Mouse (Mus musculus): Measurements from ENCODE around the gene Magi2.

Gene Magi2

DNA sequence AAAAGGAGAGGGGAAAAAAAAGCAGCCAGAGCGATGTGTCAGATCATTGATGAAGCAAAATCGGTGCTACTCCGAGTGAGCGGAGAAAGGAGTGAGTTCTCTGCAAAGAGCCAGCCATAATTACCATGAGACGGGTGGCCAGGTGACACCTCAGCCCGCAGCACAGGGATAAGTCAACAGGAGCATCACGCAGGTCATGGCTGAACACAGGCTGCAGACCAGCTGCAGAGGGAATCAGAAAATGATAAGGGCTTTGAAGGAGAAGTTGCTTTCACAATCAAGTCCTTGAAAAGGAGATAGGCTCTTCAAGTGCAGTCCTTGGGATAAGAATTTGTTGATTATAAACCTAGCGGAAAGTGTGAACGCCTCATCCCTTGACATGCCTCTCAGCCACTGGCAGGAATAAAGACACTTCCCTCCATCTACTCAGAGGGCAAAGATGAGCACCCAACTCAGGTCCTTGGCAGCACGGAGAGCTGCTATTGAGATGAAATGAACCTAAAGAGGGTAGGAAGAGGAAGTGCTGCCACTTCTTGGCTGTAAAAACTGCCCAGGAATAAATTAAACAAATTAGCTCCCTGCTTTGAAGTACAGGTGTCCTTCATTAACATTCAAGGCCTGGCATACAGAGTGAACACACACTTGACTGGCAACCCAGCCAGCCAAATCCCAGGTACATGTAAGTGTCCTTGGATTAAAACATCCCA lies 1428.1 kb downstream of the Magi2 start:
- no peak for DNase-seq (ENCODE audit: low read depth, low spot score)

DNA sequence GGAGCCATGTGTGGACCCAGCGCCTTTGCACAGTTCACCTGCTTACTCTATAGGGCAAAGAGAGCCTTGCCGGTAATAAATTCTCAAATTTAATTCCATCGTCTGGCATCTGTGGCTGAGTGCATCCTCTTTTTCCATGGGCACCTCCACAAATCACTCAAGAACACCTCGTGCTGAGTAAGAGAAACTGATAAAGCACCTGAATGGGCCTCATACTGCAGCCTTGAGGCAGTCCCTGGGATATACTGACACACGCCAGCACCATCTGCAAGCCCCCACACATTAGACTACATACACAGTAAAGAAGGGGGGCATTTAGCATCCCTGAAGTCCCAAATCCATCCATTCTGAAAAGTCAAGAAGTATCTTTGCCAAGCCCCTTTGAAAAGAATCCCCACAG lies 1430.2 kb downstream of the Magi2 start:
- DNase-seq (ENCODE audit: low read depth, low spot score): no peak

DNA sequence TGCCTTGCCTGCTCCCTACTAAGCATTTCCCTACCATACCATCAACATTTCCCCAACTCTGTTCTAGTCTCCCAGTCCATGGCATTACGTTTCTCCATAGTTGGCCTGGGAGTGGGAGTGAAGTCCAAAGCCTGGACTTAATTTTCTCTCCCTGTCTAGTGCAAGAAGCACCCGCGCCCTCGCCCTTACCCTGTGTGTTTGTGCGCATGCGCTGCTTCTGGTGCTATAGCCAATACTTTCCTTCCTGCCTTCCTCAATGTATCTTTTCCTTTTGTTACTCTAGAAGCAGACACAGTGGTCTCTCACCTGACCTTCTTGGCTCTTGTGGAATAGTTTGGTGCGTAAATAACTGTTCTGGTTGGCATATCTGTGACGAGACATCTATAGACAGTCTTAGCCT lies 1440.8 kb downstream of the Magi2 start:
- no peak for DNase-seq (ENCODE audit: low read depth, low spot score)

DNA sequence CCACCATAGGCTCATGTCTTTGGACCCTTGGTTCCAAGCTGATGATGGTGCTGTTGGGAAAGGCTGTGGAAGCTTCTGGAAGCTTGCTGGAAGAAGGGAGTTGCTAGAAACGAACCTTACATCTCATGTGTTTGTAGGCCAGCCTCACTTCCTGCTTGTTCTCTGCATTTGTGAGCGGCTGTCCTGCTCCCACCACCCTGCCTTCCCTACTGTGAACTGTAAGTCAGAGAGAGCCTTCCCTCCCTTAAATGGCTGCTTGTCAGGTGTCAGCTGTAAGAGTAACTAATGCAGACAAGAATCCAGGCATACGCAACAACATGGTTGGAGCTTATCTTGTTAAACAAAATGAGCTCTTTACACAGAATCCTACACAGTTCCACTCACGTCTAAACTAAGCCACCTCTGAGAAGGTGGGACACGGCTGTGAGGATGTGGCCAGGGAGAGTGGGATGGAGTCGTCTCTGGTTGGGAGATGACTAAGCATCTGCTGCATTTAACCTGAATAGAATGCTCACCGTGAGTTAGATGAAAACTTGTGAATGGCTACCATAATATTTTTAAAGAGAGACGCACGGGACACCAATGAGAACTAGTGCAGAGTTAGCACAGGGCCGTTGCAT lies 1442.0 kb downstream of the Magi2 start:
- DNase-seq (ENCODE audit: low read depth, low spot score): no peak

DNA sequence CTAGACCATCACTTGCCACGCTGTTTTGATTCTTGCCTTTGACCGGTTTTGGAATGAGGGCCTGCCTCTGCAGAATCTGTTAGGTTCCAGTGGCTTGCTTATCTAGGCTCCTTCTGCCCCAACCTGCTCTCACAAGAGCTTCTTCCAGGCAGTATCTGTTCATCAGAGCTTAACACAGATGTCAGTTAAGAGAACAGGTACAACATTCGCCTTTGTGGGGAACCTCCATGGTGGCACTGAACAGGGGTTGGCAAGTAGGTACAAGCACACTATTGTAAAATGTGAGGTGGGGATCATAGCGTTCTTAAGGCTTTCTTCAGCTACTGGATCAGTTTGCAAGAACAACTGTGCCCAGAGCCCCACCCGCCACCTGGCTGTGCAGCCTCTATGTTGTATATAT lies 1442.6 kb downstream of the Magi2 start:
- DNase-seq (ENCODE audit: low read depth, low spot score): no peak

DNA sequence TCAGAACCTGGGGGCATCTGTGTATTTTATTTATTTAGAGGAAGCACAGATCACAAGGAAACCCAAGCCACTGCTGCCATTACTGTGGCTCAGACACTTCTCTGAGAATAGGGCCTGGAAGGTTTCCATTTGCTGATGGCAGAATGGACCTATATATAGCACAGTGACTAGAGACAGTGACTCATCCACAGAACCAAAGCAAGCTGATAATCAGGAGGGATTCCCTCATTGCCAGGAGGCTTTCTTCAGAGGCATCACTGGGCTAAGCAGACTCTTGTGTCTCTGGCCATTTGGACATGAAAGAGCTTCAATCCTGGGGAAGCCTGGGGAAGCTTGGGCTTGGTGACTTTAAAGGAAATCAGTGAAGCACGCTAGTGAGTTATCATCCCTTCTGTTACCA lies 1445.0 kb downstream of the Magi2 start:
- DNase-seq (ENCODE audit: low read depth, low spot score): no peak

DNA sequence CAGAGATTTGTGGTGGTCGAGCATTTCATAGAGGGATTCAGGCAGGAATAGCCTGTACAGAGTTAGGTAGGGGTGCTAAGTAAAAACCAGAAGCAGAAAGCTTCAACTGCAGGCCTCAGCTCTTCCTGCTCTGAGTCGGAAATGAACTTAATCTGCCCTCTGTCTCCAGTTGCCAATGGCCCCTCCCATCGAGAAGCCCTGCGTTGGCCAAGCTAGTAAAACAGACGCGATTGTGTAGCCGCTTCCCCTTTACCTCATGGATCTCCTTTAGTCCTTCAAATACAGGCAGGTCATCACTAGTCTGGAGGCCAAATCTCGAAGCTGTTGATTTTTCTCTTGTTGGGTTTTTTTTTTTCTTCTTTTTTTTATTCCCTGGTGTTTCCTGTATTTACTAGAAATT lies 1447.7 kb downstream of the Magi2 start:
- no peak for DNase-seq (ENCODE audit: low read depth, low spot score)

DNA sequence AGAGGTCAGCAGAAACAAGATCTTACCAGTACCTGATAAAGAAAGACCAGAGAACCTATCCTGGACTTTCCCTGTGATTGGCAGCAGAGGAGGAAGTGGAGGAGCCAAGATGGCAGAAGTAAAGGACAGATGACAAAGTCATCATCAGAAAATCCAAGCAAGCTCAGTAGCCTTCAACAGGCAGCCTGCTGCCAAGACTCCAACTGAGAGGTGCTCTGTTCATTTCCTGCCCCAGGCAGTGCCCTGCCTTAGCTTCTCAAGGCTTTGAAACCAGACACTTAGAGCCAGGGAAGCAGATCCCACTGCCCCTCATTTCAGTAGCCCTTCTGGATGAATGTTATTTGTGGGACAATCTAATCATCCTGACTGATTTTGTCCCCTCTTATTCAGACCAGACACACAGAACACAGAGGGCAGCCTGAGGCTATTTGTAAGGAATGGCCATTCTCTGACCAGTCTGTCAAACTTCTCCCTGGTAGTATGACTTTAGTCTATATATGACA lies 1448.4 kb downstream of the Magi2 start:
- DNase-seq (ENCODE audit: low read depth, low spot score): no peak

DNA sequence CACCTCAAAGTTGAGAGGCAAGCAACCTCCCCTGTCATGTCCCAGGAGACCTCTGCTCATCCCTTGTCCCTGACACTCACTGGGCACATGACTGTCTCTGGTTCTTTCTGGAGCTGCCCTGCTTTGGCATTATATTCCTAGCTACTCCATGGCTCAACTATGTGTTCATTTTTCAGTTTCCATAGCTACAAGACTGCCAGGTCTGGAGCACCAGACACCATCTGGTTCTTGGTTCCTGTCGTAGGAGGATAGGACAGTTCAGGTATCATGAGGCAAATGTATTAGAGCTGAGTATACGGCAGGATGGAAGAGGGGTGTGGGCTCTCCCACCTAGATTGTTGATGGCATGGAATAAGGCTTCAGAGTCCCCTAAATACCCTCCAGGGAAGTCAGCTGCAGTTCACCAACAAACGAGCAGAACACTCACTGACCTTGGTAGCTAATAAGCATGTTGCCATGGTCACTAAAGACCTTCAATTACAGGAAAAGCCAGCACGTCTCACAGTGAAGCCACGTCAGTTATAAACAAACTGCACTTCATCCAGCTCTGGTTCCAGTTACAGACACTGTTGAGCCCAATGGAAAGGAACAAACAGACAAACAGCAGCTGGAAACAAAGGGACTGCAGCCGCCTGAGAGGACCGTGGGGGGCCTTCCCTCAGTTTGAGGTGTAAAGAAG lies 1449.5 kb downstream of the Magi2 start:
- DNase-seq (ENCODE audit: low read depth, low spot score): no peak

DNA sequence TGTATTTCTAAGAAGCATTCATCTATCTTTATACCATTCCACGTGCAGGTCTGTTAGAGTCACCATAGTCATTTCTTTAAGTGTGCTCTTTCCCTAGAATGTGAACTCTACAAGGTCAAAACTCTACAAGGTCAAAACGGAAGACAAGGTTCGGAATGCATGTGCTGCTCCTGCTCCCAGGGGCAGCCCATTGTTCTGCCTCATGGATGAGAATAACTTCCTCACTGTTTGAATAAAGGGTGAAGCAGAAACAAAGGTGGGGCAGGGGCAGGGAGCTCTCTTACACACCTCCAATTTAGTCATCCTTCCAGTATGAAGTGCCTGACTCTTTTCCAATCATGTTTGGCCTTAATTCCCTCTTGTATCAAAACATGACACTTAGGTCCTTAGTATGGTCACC lies 1450.4 kb downstream of the Magi2 start:
- no peak for DNase-seq (ENCODE audit: low read depth, low spot score)

DNA sequence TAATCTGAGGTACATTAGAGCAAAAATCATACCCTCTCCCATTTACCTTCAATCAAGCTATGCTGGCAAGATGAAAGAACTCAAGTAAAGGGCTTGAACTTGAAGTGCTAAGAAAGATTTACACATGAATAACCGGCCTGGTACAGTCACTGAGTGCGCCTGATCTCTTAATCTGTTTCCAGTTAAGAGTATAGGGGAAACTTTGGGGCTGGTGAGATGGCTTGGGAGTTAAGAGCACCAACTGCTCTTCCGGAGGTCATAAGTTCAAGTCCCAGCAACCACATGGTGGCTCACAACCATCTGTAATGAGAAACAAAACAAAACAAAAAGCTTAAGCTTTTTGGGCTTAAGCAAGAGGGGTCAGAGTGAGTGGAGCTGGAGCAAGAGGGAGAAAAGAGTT lies 1451.7 kb downstream of the Magi2 start:
- no peak for DNase-seq (ENCODE audit: low read depth, low spot score)

DNA sequence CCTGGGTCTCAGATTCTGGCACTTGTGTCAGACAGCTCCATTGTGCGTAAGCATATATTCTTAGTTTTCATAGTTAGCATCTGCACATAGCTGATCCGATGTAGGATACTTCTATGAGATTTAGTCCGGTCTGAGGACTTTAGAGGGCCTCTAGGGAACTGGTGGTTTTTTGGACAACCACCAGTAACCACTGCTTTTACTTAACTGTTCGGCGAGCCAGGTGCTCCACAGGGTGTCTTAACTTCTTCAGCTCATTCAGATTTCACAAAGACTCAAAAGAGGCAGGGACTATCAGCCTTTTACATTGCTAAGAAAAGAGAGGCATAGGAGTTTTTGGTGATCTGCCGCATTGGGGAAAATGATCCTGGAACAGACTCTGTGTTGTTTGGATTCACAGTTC lies 1453.1 kb downstream of the Magi2 start:
- no peak for DNase-seq (ENCODE audit: low read depth, low spot score)

DNA sequence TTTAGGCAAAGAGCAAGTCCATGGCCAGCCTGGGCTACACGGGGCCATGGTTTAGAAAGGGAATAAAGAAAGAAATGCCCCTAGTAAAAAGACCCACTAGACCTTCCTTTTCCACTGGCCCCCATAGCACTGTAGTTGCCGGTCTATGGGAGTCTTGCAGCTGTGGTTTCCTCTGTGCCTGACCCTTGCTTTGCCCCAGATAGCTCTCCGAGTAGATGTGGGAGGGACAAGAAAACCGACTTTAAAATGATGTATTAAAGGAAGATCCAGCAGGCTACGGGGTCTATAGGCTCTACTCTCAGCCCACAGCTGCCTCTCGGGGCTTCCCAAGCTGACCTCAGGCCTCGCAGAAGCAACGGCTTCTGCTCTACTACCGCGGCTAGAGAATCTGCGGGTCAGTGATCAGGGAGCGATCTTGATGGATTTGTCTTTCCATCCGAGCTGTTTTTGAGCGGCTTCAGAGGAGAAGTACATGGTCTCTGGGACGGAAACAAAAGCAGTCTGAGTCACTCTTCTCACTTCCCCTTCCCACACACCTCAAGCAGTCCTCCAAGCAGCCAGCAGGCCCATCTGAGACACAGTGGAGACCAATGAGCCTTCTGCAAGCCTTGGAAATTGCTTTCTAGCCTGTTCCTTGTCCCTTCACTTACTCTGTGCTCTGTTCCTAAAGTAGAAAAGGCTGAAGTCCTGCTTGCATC lies 1454.1 kb downstream of the Magi2 start:
- DNase-seq (ENCODE audit: low read depth, low spot score): no peak

DNA sequence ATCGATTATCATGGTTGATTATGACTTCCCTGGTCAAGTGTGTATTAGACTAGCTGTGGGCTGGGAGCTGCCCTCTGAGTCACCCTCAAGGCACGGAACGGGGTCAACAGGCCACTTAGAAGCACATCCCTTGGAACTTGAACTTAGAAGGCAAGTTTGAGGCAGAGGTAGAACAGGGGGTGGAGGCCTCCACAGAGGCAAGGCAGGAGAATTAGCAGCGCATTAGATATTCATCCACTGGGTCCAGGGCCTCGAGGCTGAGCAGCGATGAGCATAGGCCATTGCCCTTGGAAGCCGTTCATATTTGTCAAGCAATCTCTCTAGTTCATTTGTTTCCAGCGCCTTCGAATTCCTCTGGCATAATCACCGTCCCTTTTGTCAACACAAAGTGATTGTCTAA lies 1454.8 kb downstream of the Magi2 start:
- no peak for DNase-seq (ENCODE audit: low read depth, low spot score)

DNA sequence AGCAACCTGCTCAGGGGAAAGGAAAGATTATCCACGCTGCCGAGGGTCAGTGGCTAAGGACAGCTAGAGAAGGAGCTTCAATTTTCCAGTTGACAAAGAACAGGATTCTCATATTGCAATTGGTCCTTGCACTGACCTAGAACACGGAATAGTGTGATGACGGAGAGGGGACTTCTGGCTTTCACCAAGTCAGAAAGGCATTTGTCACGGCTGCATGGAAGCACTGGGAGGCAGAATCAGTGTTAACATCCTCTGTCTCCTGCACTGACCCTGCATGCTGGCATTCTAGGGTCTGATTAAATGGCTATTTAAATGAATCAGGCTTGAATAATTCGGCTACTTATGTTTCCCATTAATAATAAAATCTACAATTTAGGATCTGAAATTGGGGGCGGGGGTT lies 1455.4 kb downstream of the Magi2 start:
- no peak for DNase-seq (ENCODE audit: low read depth, low spot score)

DNA sequence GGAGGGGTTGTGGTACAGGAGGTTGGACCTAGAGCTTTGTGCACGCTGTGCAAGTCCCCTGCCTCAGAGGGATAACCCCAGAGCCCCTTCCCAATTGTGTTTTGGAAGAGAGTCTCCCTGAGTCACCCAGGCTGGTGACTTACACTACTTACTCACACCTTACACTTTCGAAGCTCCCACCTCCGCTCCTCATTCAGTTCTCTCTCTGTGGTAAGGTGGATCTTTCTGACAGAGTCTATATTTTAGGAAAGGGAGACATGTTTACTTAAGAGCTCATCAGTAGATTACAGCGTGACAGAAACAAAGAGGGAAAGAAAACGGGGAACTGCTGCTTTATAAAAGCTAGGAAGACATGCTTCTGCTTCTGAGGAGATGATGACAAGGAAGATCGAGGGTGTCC lies 1457.3 kb downstream of the Magi2 start:
- DNase-seq (ENCODE audit: low read depth, low spot score): no peak

DNA sequence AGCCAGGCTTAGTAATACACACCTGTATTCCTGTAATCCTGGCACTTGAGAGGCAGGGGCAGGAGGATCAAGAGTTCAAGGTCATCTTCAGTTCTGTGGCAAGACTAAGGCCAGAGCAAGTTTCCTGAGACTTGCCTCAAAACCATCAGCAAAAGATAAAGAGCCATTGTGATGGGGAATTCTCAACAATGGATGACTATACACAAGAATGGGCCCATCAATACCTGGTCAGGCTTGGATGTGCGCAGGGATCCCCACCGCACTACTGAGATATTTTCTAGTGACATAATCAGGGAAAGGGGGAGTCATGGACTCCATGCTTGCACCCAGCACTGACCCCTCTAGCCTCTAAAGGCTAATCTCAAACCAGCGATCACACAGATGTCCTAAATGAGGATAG lies 1465.4 kb downstream of the Magi2 start:
- no peak for DNase-seq (ENCODE audit: low read depth, low spot score)

DNA sequence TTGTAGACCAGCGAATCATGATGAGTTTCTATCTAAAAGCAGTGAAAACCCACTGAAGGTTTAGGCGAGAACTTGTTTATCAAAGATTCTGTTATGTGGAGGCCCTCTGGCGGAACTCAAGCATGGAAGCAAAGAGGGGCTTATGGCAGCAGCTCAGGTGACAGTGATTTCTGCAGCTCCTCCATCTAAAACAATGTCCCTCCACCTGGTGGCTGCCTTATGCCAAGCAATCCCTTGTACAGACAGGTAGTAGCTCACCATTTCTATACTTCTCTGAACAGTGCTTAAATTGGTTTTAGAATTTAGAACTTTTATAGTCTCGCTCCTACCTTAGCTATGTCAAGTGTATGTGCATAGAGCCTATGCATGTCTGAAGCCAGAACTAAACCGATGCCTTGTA lies 1472.3 kb downstream of the Magi2 start:
- DNase-seq (ENCODE audit: low read depth, low spot score): no peak

DNA sequence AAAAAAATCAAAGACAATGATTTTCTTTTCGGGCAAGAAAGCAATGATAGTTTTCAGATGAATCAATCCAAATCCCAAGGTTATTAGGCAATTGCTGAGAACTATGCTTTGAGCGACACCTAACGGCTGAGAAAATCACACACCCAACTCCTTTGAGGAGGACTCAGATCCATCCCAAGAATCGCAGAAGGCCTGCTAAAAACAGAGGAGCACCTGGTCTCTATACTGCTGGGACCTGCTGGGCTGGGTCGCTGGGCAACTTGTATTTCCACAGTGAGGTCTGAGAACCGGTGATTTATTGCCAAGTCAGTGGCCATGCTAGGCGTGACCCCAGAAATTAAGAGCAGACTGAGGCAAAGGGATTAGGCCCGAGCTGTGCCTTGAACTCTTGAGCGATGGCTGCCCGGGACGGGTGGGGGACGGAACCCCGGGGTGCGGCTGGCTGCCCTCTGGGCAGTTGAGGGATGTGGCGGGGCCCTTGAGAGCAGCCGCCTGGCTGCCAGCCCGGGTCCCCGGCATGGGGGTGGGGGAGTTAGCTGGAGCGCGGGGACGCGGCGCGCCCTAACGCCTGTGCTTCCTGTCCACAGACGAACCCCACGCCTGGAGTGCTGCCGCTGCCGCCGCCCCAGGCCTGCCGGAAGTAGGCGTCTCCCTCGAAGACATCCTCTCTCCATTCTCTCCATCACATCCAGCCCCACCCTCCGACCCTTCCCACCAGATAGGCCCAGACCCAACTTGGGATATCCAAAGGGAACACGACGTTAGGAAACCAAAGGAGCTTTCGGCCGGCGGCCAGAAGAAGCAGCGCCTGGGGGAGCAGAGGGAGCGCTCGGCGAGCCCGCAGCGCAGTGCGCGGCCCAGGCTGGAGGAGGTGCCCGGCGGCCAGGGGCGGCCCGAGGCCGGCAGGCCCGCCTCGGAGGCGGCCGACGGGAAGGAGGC lies 1474.9 kb downstream of the Magi2 start:
- DNase-seq (ENCODE audit: low read depth, low spot score): no peak

DNA sequence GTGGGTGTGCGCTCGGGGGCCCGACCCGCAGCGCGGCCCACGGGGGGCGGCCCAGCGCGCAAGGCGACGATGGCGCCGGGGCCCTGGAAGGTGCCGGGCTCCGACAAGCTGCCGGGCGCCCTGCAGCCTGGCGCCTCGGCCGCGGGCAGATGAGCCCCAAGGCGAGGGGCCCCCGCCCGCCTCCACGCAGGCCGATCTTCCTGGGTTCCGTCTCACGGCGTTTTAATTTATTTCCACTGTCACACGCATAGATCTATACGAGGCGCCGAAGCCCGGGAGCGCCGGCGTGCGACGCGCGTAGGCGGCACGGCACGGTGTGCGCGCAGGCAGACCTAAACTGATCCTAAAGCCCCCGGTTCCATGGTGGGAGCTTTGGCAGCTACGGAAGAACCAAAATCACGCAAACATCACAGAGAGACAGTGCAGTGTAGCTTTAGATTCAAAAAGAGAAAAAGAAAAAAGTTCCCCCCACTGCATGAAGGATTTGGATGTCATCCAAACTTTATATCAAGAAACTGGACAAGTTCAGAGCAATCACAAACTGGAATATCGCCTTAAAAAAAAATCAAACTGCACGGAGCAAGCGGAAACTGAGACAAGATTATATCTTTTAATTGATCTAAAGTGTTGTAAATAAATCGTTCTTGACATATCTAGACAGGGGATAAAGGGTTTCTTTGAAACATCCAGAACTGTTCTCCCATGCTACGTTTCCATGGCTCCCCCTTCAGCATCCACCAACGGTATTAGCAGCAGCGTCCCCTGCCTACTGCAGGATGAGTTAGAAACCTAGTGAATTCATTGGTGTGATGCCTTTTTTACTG lies 1475.9 kb downstream of the Magi2 start:
- no peak for DNase-seq (ENCODE audit: low read depth, low spot score)

Measured in c-Kit-negative CD71-positive TER-119-positive erythroid progenitor cells, embryonic 14.5 days (primary cell).